Mouse (Mus musculus): ENCODE measurements around the gene Ovol3. TPM values are rescaled to one million over a fixed set of nuclear protein-coding genes. Genes with fewer than 3 reads are reported as not detected.
"Not testable (repeated sequence)": the region's sequence is repeated elsewhere in the genome, so short reads cannot be mapped to it uniquely, and the experiment has no call there.

Ovol3 gene
- polyA plus RNA-seq, 1 experiment = 1.4 TPM

- Histone ChIP-seq H3K36me3 (ENCODE audit: control insufficient read depth, insufficient read depth, low read length) (no peaks in the 10 kb centered on the region), H3K4me3 (ENCODE audit: control insufficient read depth, insufficient read depth, low read length) (no peak overlapping the region), H3K27ac (ENCODE audit: control insufficient read depth, insufficient read depth, low read length) (no peak overlapping the region), H3K4me1 (replicated peaks; ENCODE audit: control insufficient read depth, insufficient read depth, low read length) (no peaks in the 10 kb centered on the region), H3K27me3 (ENCODE audit: control insufficient read depth, insufficient read depth, low read length) (no peaks in the 10 kb centered on the region)
- DNase-seq = peak; percentile 46
- 13% methylated on average over 2 of the region's 2 CpGs for WGBS
- TF ChIP-seq POLR2A (IDR thresholded peaks at IDR 0.05; ENCODE audit: control insufficient read depth, extremely low read depth, insufficient read depth, low read length, poor library complexity) = no peak
- TF ChIP-seq CTCF (IDR thresholded peaks at IDR 0.05; ENCODE audit: borderline replicate concordance, control insufficient read depth, extremely low read depth, insufficient read depth, low read length, poor library complexity) = no peak
These were observed 30.1 kb downstream of the Ovol3 start for GRCm38 (mm10) chr7:30205383-30205782.

DNA sequence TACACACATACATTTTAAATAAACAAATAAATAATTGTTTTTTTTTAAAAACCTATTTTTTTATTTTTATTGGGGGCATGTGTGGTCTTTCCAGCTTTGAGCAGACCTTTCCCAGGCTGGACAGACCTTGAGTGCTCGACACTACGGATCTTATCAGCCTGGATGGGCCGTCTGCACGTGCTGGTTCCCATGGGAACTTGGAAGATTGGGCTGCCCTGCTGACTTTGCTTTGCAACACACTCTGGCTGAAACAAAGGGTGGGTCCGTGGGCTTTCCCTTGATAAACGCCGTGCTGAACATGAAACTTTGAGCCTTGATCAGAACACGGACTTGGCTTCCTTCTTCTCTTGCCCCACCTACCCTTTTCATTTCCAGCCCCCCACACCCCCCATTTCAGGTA, 31.1 kb downstream of the Ovol3 start:
- no peaks in the 10 kb centered on the region for H3K4me1 ChIP-seq (replicated peaks; ENCODE audit: control insufficient read depth, insufficient read depth, low read length)
- no peaks in the 10 kb centered on the region for H3K27me3 ChIP-seq (ENCODE audit: control insufficient read depth, insufficient read depth, low read length)
- TF ChIP-seq POLR2A (IDR thresholded peaks at IDR 0.05; ENCODE audit: control insufficient read depth, extremely low read depth, insufficient read depth, low read length, poor library complexity) (no peak), CTCF (IDR thresholded peaks at IDR 0.05; ENCODE audit: borderline replicate concordance, control insufficient read depth, extremely low read depth, insufficient read depth, low read length, poor library complexity) (no peak)
- H3K4me3 ChIP-seq (ENCODE audit: control insufficient read depth, insufficient read depth, low read length) = peak overlapping the region; percentile 22
- no peak for DNase-seq
- H3K36me3 ChIP-seq (ENCODE audit: control insufficient read depth, insufficient read depth, low read length) = no peaks in the 10 kb centered on the region
- H3K27ac ChIP-seq (ENCODE audit: control insufficient read depth, insufficient read depth, low read length) = no peak overlapping the region
- WGBS = 68% methylated on average over 8 of the region's 8 CpGs

DNA sequence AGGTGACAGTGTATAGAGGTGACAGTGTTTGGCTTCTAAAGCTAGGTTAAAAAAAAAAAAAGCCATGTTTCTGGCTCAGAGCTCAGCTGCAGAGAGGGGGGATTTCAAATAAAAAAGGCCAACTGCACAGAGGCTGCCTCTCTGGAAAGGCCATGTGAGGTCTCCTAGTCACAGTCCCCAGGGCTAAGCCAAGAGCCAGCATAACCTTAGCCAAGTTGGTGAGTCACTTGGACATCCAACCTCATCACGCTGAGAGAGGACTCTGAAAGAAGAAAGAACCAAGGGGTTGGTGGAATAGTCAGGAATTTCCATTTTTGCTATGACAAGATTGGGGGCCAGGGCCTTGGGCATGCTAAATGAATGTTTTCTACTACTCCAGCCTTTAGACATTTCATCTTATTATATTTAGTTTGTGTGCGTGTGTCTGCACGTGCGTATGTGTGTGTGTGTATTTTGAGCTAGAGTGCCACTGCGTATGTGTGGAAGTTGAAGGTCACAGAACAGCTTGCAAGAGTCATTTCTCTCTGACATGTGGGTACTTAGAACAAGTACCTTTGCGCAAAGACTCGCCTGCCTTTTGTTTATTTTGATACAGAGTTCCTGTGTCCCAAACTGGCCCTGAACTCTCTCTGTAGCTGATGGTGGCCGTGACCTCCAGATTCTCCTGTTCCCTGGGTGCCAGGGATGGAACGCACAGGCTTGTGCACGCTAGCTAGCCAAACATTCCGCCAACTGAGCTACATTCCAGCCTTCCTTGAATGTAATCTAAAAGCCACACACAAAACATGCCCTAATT, 32.4 kb downstream of the Ovol3 start:
- no peaks in the 10 kb centered on the region for H3K36me3 ChIP-seq (ENCODE audit: control insufficient read depth, insufficient read depth, low read length)
- 94% methylated on average over 11 of the region's 11 CpGs for WGBS
- no peak for DNase-seq
- TF ChIP-seq POLR2A (IDR thresholded peaks at IDR 0.05; ENCODE audit: control insufficient read depth, extremely low read depth, insufficient read depth, low read length, poor library complexity) = no peak
- TF ChIP-seq CTCF (IDR thresholded peaks at IDR 0.05; ENCODE audit: borderline replicate concordance, control insufficient read depth, extremely low read depth, insufficient read depth, low read length, poor library complexity) = no peak
- H3K4me3 ChIP-seq (ENCODE audit: control insufficient read depth, insufficient read depth, low read length) = no peak overlapping the region
- no peak overlapping the region for H3K27ac ChIP-seq (ENCODE audit: control insufficient read depth, insufficient read depth, low read length)
- no peaks in the 10 kb centered on the region for H3K4me1 ChIP-seq (replicated peaks; ENCODE audit: control insufficient read depth, insufficient read depth, low read length)
- no peaks in the 10 kb centered on the region for H3K27me3 ChIP-seq (ENCODE audit: control insufficient read depth, insufficient read depth, low read length)

DNA sequence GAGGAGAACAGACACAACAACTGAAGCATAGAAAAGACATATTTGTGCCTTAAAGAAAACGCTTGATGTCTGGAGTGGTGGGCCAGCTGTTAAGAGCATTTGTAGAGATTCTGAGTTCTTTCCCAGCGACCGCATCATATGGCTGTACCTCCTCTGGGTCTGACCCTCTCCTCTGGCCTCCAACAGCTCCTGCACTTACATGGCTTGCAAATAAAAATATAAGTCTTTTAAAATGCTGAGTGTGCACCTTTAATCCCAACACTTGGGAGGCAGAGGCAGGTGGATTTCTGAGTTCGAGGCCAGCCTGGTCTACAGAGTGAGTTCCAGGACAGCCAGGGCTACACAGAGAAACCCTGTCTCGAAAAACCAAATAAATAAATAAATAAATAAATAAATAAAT, 34.9 kb downstream of the Ovol3 start:
- WGBS = 96% methylated on average over 5 of the region's 5 CpGs
- H3K4me3 ChIP-seq (ENCODE audit: control insufficient read depth, insufficient read depth, low read length) = not testable (repeated sequence)

GRCm38 (mm10) chr7:30200200-30200599, 35.3 kb downstream of the Ovol3 start:
- Histone ChIP-seq H3K27me3 (ENCODE audit: control insufficient read depth, insufficient read depth, low read length) (no peaks in the 10 kb centered on the region), H3K36me3 (ENCODE audit: control insufficient read depth, insufficient read depth, low read length) (no peaks in the 10 kb centered on the region), H3K4me1 (replicated peaks; ENCODE audit: control insufficient read depth, insufficient read depth, low read length) (0 out of 2 replicates have a peak, but pooled peaks cover 3% of the 10 kb centered on the region), H3K4me3 (ENCODE audit: control insufficient read depth, insufficient read depth, low read length) (no peak overlapping the region), H3K27ac (ENCODE audit: control insufficient read depth, insufficient read depth, low read length) (no peak overlapping the region)
- TF ChIP-seq POLR2A (IDR thresholded peaks at IDR 0.05; ENCODE audit: control insufficient read depth, extremely low read depth, insufficient read depth, low read length, poor library complexity) (no peak), CTCF (IDR thresholded peaks at IDR 0.05; ENCODE audit: borderline replicate concordance, control insufficient read depth, extremely low read depth, insufficient read depth, low read length, poor library complexity) (no peak)
- DNase-seq = no peak
- WGBS = 93% methylated on average over 5 of the region's 5 CpGs

More for the DNA sequence above, 34.9 kb downstream of the Ovol3 start:
- H3K27ac ChIP-seq (ENCODE audit: control insufficient read depth, insufficient read depth, low read length); H3K4me1 ChIP-seq (replicated peaks; ENCODE audit: control insufficient read depth, insufficient read depth, low read length); DNase-seq; H3K27me3 ChIP-seq (ENCODE audit: control insufficient read depth, insufficient read depth, low read length); H3K36me3 ChIP-seq (ENCODE audit: control insufficient read depth, insufficient read depth, low read length): not testable (repeated sequence)

DNA sequence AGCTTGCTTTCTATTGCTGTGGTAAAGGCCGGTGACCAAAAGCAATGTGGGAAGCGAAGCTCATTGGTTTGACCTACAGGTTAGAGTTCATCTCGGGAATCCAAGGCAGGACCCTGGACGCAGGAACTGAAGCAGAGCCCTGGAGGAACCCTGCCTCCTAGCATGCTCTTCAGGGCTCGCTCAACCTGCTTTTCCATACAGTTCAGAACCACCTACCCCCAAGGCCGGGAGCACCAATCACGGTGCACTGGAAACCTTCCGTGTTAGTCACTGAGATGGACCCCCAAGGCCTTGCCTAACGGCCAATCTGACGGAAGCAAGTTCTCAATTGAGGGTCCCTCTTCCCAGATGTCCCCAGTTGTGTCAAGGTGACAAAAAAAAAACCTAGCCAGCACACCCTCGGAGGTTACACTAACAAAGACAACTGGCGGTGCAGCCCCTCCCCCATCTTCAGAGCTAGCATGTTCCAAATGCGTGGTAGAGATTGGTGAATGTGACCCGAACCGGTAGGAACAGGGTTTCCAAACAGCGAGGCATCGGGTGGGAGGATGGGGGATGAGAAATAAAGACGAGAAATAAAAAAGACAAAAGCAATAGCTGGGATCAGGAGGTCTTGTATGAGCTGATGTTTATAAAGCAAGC, 35.9 kb downstream of the Ovol3 start:
- H3K4me3 ChIP-seq (ENCODE audit: control insufficient read depth, insufficient read depth, low read length) = no peak overlapping the region
- no peaks in the 10 kb centered on the region for H3K36me3 ChIP-seq (ENCODE audit: control insufficient read depth, insufficient read depth, low read length)
- TF ChIP-seq CTCF (IDR thresholded peaks at IDR 0.05; ENCODE audit: borderline replicate concordance, control insufficient read depth, extremely low read depth, insufficient read depth, low read length, poor library complexity) (no peak), POLR2A (IDR thresholded peaks at IDR 0.05; ENCODE audit: control insufficient read depth, extremely low read depth, insufficient read depth, low read length, poor library complexity) (no peak)
- no peak for DNase-seq
- H3K4me1 ChIP-seq (replicated peaks; ENCODE audit: control insufficient read depth, insufficient read depth, low read length) = 0 out of 2 replicates have a peak, but pooled peaks cover 3% of the 10 kb centered on the region
- WGBS = 91% methylated on average over 18 of the region's 18 CpGs
- H3K27me3 ChIP-seq (ENCODE audit: control insufficient read depth, insufficient read depth, low read length) = no peaks in the 10 kb centered on the region
- H3K27ac ChIP-seq (ENCODE audit: control insufficient read depth, insufficient read depth, low read length) = no peak overlapping the region
